Mouse (Mus musculus) liver, postnatal 0 days (tissue): ENCODE measurements around the gene B3gnt9. TPM values are rescaled to one million over a fixed set of nuclear protein-coding genes. Genes with fewer than 3 reads are reported as not detected.

Experiments used
- ATAC-seq: fragments of 200-750 bp; cut with Nextera tagmentation; 2 replicates; pipeline ENCODE4 v1.8.0; 2017; ENCODE audit warnings: mild to moderate bottlenecking, moderate library complexity
- DNase-seq: peaks from one replicate; pipeline ENCODE4 v3.0.0-alpha.2; 2016
- H3K27ac ChIP-seq: fragments of 300-500 bp; sonication (generic); 2 replicates; pipeline ENCODE4 v1.5.1; 2014; ENCODE audit warnings: antibody characterized with exemption, moderate library complexity, mild to moderate bottlenecking, low read depth
- H3K27me3 ChIP-seq: fragments of 300-500 bp; sonication (generic); 2 replicates; pipeline ENCODE4 v1.6.1; 2014; ENCODE audit warnings: low read length, control low read depth, mixed read lengths; ENCODE audit not compliant: insufficient read depth
- H3K36me3 ChIP-seq: fragments of 300-500 bp; sonication (generic); replicated peaks from 2 replicates; pipeline ENCODE4 v1.6.1; 2014; ENCODE audit warnings: mild to moderate bottlenecking, control low read depth, low read length, moderate library complexity, mixed read lengths; ENCODE audit not compliant: insufficient read depth
- H3K4me1 ChIP-seq: fragments of 300-500 bp; sonication (generic); 2 replicates; pipeline ENCODE4 v1.6.1; 2014; ENCODE audit warnings: antibody characterized with exemption, mild to moderate bottlenecking, control low read depth; ENCODE audit not compliant: insufficient read depth
- H3K4me2 ChIP-seq: fragments of 300-500 bp; sonication (generic); 2 replicates; pipeline ENCODE4 v1.6.1; 2014; ENCODE audit warnings: low read depth, mild to moderate bottlenecking, low read length, moderate library complexity, mixed read lengths
- H3K4me3 ChIP-seq: fragments of 300-500 bp; sonication (generic); 2 replicates; pipeline ENCODE4 v1.5.1; 2014; ENCODE audit warnings: low read depth, low read length
- H3K9ac ChIP-seq: fragments of 300-500 bp; sonication (generic); replicated peaks from 2 replicates; pipeline ENCODE4 v1.6.1; 2014; ENCODE audit warnings: mild to moderate bottlenecking, moderate library complexity
- H3K9me3 ChIP-seq: fragments of 300-500 bp; sonication (generic); 2 replicates; pipeline ENCODE4 v1.6.1; 2016; ENCODE audit warnings: mild to moderate bottlenecking, control low read depth, low read length, mixed read lengths
- CTCF ChIP-seq: sonication (generic); IDR thresholded peaks from 2 replicates; pipeline ENCODE4 v1.5.1; 2016; ENCODE audit warnings: antibody characterized with exemption, low read depth
- EP300 ChIP-seq: IDR thresholded peaks from 2 replicates; pipeline ENCODE4 v1.6.1; 2016; ENCODE audit warnings: antibody characterized with exemption, low read depth, mild to moderate bottlenecking
- WGBS: fragments of 180-500 bp; shearing (Covaris S2); extraction: QIAGEN DNeasy Blood & Tissue Kit; methylation state at CpG from one replicate; pipeline ENCODE4 v1.1.7; 2014; ENCODE audit not compliant: insufficient replicate concordance; 5-methylcytosine and 5-hydroxymethylcytosine counted together
- polyA plus RNA-seq: library from polyadenylated mRNA; unstranded; fragments of >200 nt; fragmentation: Nextera tagmentation; extraction: Ambion mirVana; gene quantifications from 2 replicates; pipeline ENCODE4 v1.2.1, GENCODE M21; 2015

The B3gnt9 gene
- polyA plus RNA-seq, 1 experiment from 2014 or later, result 2.0 TPM

GRCm38 (mm10) chr8:105290554-105291314, 35.8 kb upstream of the B3gnt9 start:
- Histone ChIP-seq H3K4me1 (peaks cover 22% of the 10 kb centered on the region), H3K9ac (no peak overlapping the region), H3K27me3 (peaks cover 14% of the 10 kb centered on the region), H3K36me3 (no peaks in the 10 kb centered on the region), H3K9me3 (no peaks in the 10 kb centered on the region), H3K4me2 (peak overlapping the region; percentile 78), H3K4me3 (no peak overlapping the region), H3K27ac (no peak overlapping the region)
- peak; percentile 94 for DNase-seq
- peak; percentile 40; the same call in 1 of the 2 replicates for ATAC-seq
- 18% methylated on average over 31 of the region's 31 CpGs for WGBS
- TF ChIP-seq EP300 (no peak), CTCF (peak; percentile 98)

- H3K9ac ChIP-seq, result peak within 1 kb of the TSS; percentile 49
- H3K27me3 ChIP-seq, result peaks cover 14% of the 10 kb centered on the region
- H3K4me2 ChIP-seq, result peak within 1 kb of the TSS; percentile 78
- H3K9me3 ChIP-seq, result no peaks in the 10 kb centered on the region
- peak; percentile 69 for TF ChIP-seq CTCF
- no peak for TF ChIP-seq EP300
- peaks cover 20% of the 10 kb centered on the region for H3K4me1 ChIP-seq
- H3K36me3 ChIP-seq, result no peaks in the 10 kb centered on the region
- H3K4me3 ChIP-seq, result peak within 1 kb of the TSS; percentile 50
- DNase-seq (no peak), ATAC-seq (0 out of 2 replicates have a peak, but pooled peaks have one; percentile 2)
- 10% methylated on average over 37 of the region's 43 CpGs for WGBS
- no peak within 1 kb of the TSS for H3K27ac ChIP-seq
These were observed 35.0 kb upstream of the B3gnt9 start, which contains the start of gene 4931428F04Rik for GRCm38 (mm10) chr8:105289805-105290460. Gene 4931428F04Rik (minus strand): TSS chr8:105289864.

- peaks cover 20% of the 10 kb centered on the region for H3K4me1 ChIP-seq
- peak overlapping the region; percentile 78 for H3K4me2 ChIP-seq
- DNase-seq, result peak; percentile 91
- 3% methylated on average over 53 of the region's 53 CpGs for WGBS
- peak overlapping the region; percentile 49 for H3K9ac ChIP-seq
- peaks cover 14% of the 10 kb centered on the region for H3K27me3 ChIP-seq
- peak overlapping the region; percentile 50 for H3K4me3 ChIP-seq
- H3K27ac ChIP-seq, result no peak overlapping the region
- H3K36me3 ChIP-seq, result no peaks in the 10 kb centered on the region
- peak; percentile 48 for TF ChIP-seq CTCF
- no peak for TF ChIP-seq EP300
- peak; percentile 90 for ATAC-seq
- H3K9me3 ChIP-seq, result no peaks in the 10 kb centered on the region
These were observed 34.2 kb upstream of the B3gnt9 start for GRCm38 (mm10) chr8:105288958-105289732.

GRCm38 (mm10) chr8:105288231-105288630, 33.3 kb upstream of the B3gnt9 start:
- H3K27ac ChIP-seq, result no peak overlapping the region
- no peak overlapping the region for H3K9ac ChIP-seq
- no peak overlapping the region for H3K4me2 ChIP-seq
- TF ChIP-seq CTCF, result no peak
- no peak for TF ChIP-seq EP300
- DNase-seq (no peak), ATAC-seq (no peak)
- peaks cover 22% of the 10 kb centered on the region for H3K4me1 ChIP-seq
- no peaks in the 10 kb centered on the region for H3K36me3 ChIP-seq
- 90% methylated on average over 5 of the region's 5 CpGs for WGBS
- H3K4me3 ChIP-seq, result no peak overlapping the region
- H3K9me3 ChIP-seq, result no peaks in the 10 kb centered on the region
- H3K27me3 ChIP-seq, result peaks cover 14% of the 10 kb centered on the region

- ATAC-seq (no peak), DNase-seq (no peak)
- WGBS, result 84% methylated on average over 4 of the region's 4 CpGs
- Histone ChIP-seq H3K4me1 (peaks cover 27% of the 10 kb centered on the region), H3K4me2 (no peak overlapping the region), H3K9me3 (no peaks in the 10 kb centered on the region), H3K27ac (no peak overlapping the region), H3K36me3 (no peaks in the 10 kb centered on the region), H3K27me3 (peaks cover 14% of the 10 kb centered on the region), H3K4me3 (no peak overlapping the region), H3K9ac (no peak overlapping the region)
- TF ChIP-seq EP300 (no peak), CTCF (no peak)
These were observed 32.0 kb upstream of the B3gnt9 start for GRCm38 (mm10) chr8:105286907-105287306.

- H3K4me1 ChIP-seq, result peaks cover 25% of the 10 kb centered on the region
- no peaks in the 10 kb centered on the region for H3K36me3 ChIP-seq
- H3K9ac ChIP-seq, result no peak overlapping the region
- H3K9me3 ChIP-seq, result no peaks in the 10 kb centered on the region
- peaks cover 11% of the 10 kb centered on the region for H3K27me3 ChIP-seq
- 54% methylated on average over 12 of the region's 12 CpGs for WGBS
- no peak overlapping the region for H3K4me2 ChIP-seq
- ATAC-seq, result no peak
- TF ChIP-seq EP300 (no peak), CTCF (no peak)
- no peak overlapping the region for H3K27ac ChIP-seq
- no peak overlapping the region for H3K4me3 ChIP-seq
- no peak for DNase-seq
These were observed 30.6 kb upstream of the B3gnt9 start for GRCm38 (mm10) chr8:105285514-105285913.
